Mouse (Mus musculus) forebrain, postnatal 0 days (tissue): ENCODE measurements around the gene Usp40. TPM values are rescaled to one million over a fixed set of nuclear protein-coding genes. Genes with fewer than 3 reads are reported as not detected.

Experiments
- ATAC-seq: fragments of 200-750 bp; cut with Nextera tagmentation; 2 replicates; pipeline ENCODE4 v1.8.0; 2017; ENCODE audit warnings: mild to moderate bottlenecking, moderate library complexity
- DNase-seq: peaks from one replicate; pipeline ENCODE4 v3.0.0-alpha.2; 2015
- H3K27ac ChIP-seq: fragments of 300-500 bp; sonication (generic); 2 replicates; pipeline ENCODE4 v1.5.1; 2014; ENCODE audit warnings: low read depth, mild to moderate bottlenecking, antibody characterized with exemption, low read length, moderate library complexity, mixed read lengths
- H3K27me3 ChIP-seq: fragments of 300-500 bp; sonication (generic); 2 replicates; pipeline ENCODE4 v1.6.1; 2014; ENCODE audit warnings: mild to moderate bottlenecking, low read length, mixed read lengths; ENCODE audit not compliant: insufficient read depth
- H3K36me3 ChIP-seq: fragments of 300-500 bp; sonication (generic); 2 replicates; pipeline ENCODE4 v1.6.1; 2014; ENCODE audit warnings: mild to moderate bottlenecking, moderate library complexity; ENCODE audit not compliant: insufficient read depth
- H3K4me1 ChIP-seq: fragments of 300-500 bp; sonication (generic); 2 replicates; pipeline ENCODE4 v1.6.1; 2014; ENCODE audit warnings: antibody characterized with exemption; ENCODE audit not compliant: insufficient read depth
- H3K4me2 ChIP-seq: fragments of 300-500 bp; sonication (generic); 2 replicates; pipeline ENCODE4 v1.6.1; 2014; ENCODE audit warnings: low read depth, mild to moderate bottlenecking, moderate library complexity
- H3K4me3 ChIP-seq: fragments of 300-500 bp; sonication (generic); 2 replicates; pipeline ENCODE4 v1.5.1; 2014; ENCODE audit warnings: low read depth, low read length, mixed read lengths
- H3K9ac ChIP-seq: fragments of 300-500 bp; sonication (generic); 2 replicates; pipeline ENCODE4 v1.6.1; 2014; ENCODE audit warnings: mild to moderate bottlenecking
- H3K9me3 ChIP-seq: fragments of 300-500 bp; sonication (generic); 2 replicates; pipeline ENCODE4 v1.6.1; 2016; ENCODE audit warnings: low read length
- CTCF ChIP-seq: sonication (generic); IDR thresholded peaks from 2 replicates; pipeline ENCODE4 v1.5.1; 2016; ENCODE audit warnings: antibody characterized with exemption, control low read depth, low read depth
- WGBS: fragments of 180-500 bp; shearing (Covaris S2); extraction: QIAGEN DNeasy Blood & Tissue Kit; methylation state at CpG from one replicate; pipeline ENCODE4 v1.1.7; 2014; 5-methylcytosine and 5-hydroxymethylcytosine counted together
- polyA plus RNA-seq: library from polyadenylated mRNA; unstranded; fragments of >200 nt; fragmentation: Nextera tagmentation; extraction: Ambion mirVana; gene quantifications from 2 replicates; pipeline ENCODE4 v1.2.1, GENCODE M21; 2015
- total RNA-seq: library from RNA; depleted of rRNA; stranded (reverse); fragments of >200 nt; gene quantifications from 2 replicates; pipeline ENCODE4 v1.2.3, GENCODE M21; 2014

Usp40 gene
- total and polyA plus RNA-seq, 2 experiments from 2014 or later: 8.0 to 19.0 TPM

GRCm38 (mm10) chr1:87910428-87910827, 97.9 kb downstream of the Usp40 start:
- H3K9ac ChIP-seq: no peak overlapping the region
- no peak for TF ChIP-seq CTCF
- DNase-seq (no peak), ATAC-seq (no peak)
- H3K4me2 ChIP-seq: no peak overlapping the region
- 0 out of 2 replicates have a peak, but pooled peaks cover 3% of the 10 kb centered on the region for H3K4me1 ChIP-seq
- no peak overlapping the region for H3K27ac ChIP-seq
- no peaks in the 10 kb centered on the region for H3K9me3 ChIP-seq
- H3K4me3 ChIP-seq: no peak overlapping the region
- WGBS: 93% methylated on average over 1 of the region's 1 CpGs
- no peaks in the 10 kb centered on the region for H3K27me3 ChIP-seq
- H3K36me3 ChIP-seq: no peaks in the 10 kb centered on the region; the same call in 1 of the 2 replicates

- DNase-seq: no peak
- Histone ChIP-seq H3K27ac (no peak overlapping the region), H3K9ac (no peak overlapping the region), H3K9me3 (no peaks in the 10 kb centered on the region), H3K27me3 (no peaks in the 10 kb centered on the region), H3K36me3 (no peaks in the 10 kb centered on the region), H3K4me3 (no peak overlapping the region), H3K4me1 (0 out of 2 replicates have a peak, but pooled peaks cover 3% of the 10 kb centered on the region), H3K4me2 (no peak overlapping the region)
- no peak for TF ChIP-seq CTCF
- ATAC-seq: no peak
Observed at GRCm38 (mm10) chr1:87909565-87909964, 98.8 kb downstream of the Usp40 start.

- Histone ChIP-seq H3K9ac (no peak overlapping the region), H3K4me1 (0 out of 2 replicates have a peak, but pooled peaks cover 3% of the 10 kb centered on the region), H3K4me2 (no peak overlapping the region), H3K36me3 (no peaks in the 10 kb centered on the region), H3K9me3 (no peaks in the 10 kb centered on the region), H3K4me3 (no peak overlapping the region), H3K27me3 (no peaks in the 10 kb centered on the region), H3K27ac (no peak overlapping the region)
- no peak for ATAC-seq
- 91% methylated on average over 3 of the region's 3 CpGs for WGBS
- DNase-seq: no peak
- no peak for TF ChIP-seq CTCF
Observed at GRCm38 (mm10) chr1:87908736-87909135, 99.6 kb downstream of the Usp40 start.

GRCm38 (mm10) chr1:87908006-87908405, 100.3 kb downstream of the Usp40 start:
- Histone ChIP-seq H3K9ac (no peak overlapping the region), H3K4me3 (no peak overlapping the region), H3K27me3 (no peaks in the 10 kb centered on the region), H3K27ac (no peak overlapping the region), H3K4me1 (0 out of 2 replicates have a peak, but pooled peaks cover 3% of the 10 kb centered on the region), H3K4me2 (no peak overlapping the region), H3K9me3 (no peaks in the 10 kb centered on the region), H3K36me3 (no peaks in the 10 kb centered on the region)
- DNase-seq: no peak
- TF ChIP-seq CTCF: no peak
- ATAC-seq: no peak
- WGBS: 94% methylated on average over 2 of the region's 2 CpGs

GRCm38 (mm10) chr1:87906361-87906956, 101.9 kb downstream of the Usp40 start:
- 90% methylated on average over 5 of the region's 5 CpGs for WGBS
- no peak overlapping the region for H3K27ac ChIP-seq
- H3K4me3 ChIP-seq: no peak overlapping the region
- no peak for TF ChIP-seq CTCF
- no peak for ATAC-seq
- no peak for DNase-seq
- H3K4me2 ChIP-seq: no peak overlapping the region
- H3K9me3 ChIP-seq: no peaks in the 10 kb centered on the region
- no peaks in the 10 kb centered on the region for H3K36me3 ChIP-seq
- H3K9ac ChIP-seq: no peak overlapping the region
- no peaks in the 10 kb centered on the region for H3K27me3 ChIP-seq
- H3K4me1 ChIP-seq: 0 out of 2 replicates have a peak, but pooled peaks cover 3% of the 10 kb centered on the region

- no peak overlapping the region for H3K27ac ChIP-seq
- no peaks in the 10 kb centered on the region for H3K36me3 ChIP-seq
- no peaks in the 10 kb centered on the region for H3K9me3 ChIP-seq
- no peak overlapping the region for H3K4me3 ChIP-seq
- H3K27me3 ChIP-seq: no peaks in the 10 kb centered on the region
- TF ChIP-seq CTCF: no peak
- DNase-seq: no peak
- H3K4me1 ChIP-seq: no peaks in the 10 kb centered on the region
- no peak for ATAC-seq
- H3K4me2 ChIP-seq: no peak overlapping the region
- H3K9ac ChIP-seq: no peak overlapping the region
Observed at GRCm38 (mm10) chr1:87902186-87902585, 106.2 kb downstream of the Usp40 start.

GRCm38 (mm10) chr1:87900979-87901378, 107.4 kb downstream of the Usp40 start:
- Histone ChIP-seq H3K4me3 (no peak overlapping the region), H3K9me3 (no peaks in the 10 kb centered on the region), H3K27me3 (no peaks in the 10 kb centered on the region), H3K4me2 (no peak overlapping the region), H3K27ac (no peak overlapping the region), H3K4me1 (no peaks in the 10 kb centered on the region), H3K9ac (no peak overlapping the region), H3K36me3 (no peaks in the 10 kb centered on the region)
- TF ChIP-seq CTCF: no peak
- ATAC-seq (no peak), DNase-seq (no peak)
- WGBS: 86% methylated on average over 6 of the region's 6 CpGs
